Mouse (Mus musculus) MEL (cell line): ENCODE measurements around the gene Slc6a16. TPM values are rescaled to one million over a fixed set of nuclear protein-coding genes. Genes with fewer than 3 reads are reported as not detected.

Source experiments
- DNase-seq: peaks from one replicate; pipeline ENCODE4 v3.0.0; 2011; ENCODE audit warnings: low read depth, low spot score
- H3K27ac ChIP-seq: 2 replicates; pipeline ENCODE4 v1.5.1; 2012; ENCODE audit warnings: low read depth, mild to moderate bottlenecking, control low read depth, low read length, moderate library complexity; ENCODE audit not compliant: control insufficient read depth
- H3K27me3 ChIP-seq, 2 experiments: fragments of 150-350 bp in 1 of 2; sonication (generic) in 1 of 2; 2 replicates each; pipeline ENCODE4 v1.6.1; 2012; ENCODE audit warnings: low read length in 2 of 2, mild to moderate bottlenecking in 2 of 2, improper control_type of control experiment in 1 of 2, moderate library complexity in 1 of 2; ENCODE audit not compliant: insufficient read depth in 2 of 2, control insufficient read depth in 1 of 2
- H3K36me3 ChIP-seq, 2 experiments: 2 replicates each; pipeline ENCODE4 v1.6.1; 2012 to 2014; ENCODE audit warnings: low read length in 2 of 2, improper control_type of control experiment in 1 of 2, inconsistent platforms in 1 of 2, mild to moderate bottlenecking in 1 of 2; ENCODE audit not compliant: insufficient read depth in 2 of 2, control insufficient read depth in 1 of 2
- H3K4me1 ChIP-seq, 2 experiments: fragments of 150-350 bp in 1 of 2; sonication (generic) in 1 of 2; 2 replicates each; pipeline ENCODE4 v1.6.1; 2012; ENCODE audit warnings: low read length in 2 of 2, improper control_type of control experiment in 1 of 2, mild to moderate bottlenecking in 1 of 2; ENCODE audit not compliant: insufficient read depth in 2 of 2, control insufficient read depth in 1 of 2
- H3K4me3 ChIP-seq, 2 experiments: fragments of 150-350 bp in 1 of 2; sonication (generic) in 1 of 2; 2 replicates each; pipeline ENCODE4 v1.5.1; 2012; ENCODE audit warnings: low read depth in 2 of 2, low read length in 2 of 2, mild to moderate bottlenecking in 2 of 2, moderate library complexity in 2 of 2, control low read depth in 1 of 2, improper control_type of control experiment in 1 of 2; ENCODE audit not compliant: control insufficient read depth in 1 of 2, insufficient read depth in 1 of 2
- H3K79me2 ChIP-seq: 2 replicates; pipeline ENCODE4 v1.6.1; 2012; ENCODE audit warnings: mild to moderate bottlenecking, low read length, moderate library complexity; ENCODE audit not compliant: control insufficient read depth, poor library complexity, insufficient read depth
- H3K9ac ChIP-seq: 2 replicates; pipeline ENCODE4 v1.6.1; 2012; ENCODE audit warnings: low read depth, mild to moderate bottlenecking, control low read depth, low read length, moderate library complexity; ENCODE audit not compliant: control insufficient read depth, poor library complexity, severe bottlenecking
- H3K9me3 ChIP-seq: fragments of 150-350 bp; sonication (generic); replicated peaks from 2 replicates; pipeline ENCODE4 v1.6.1; 2012; ENCODE audit warnings: mild to moderate bottlenecking, low read length, improper control_type of control experiment, moderate library complexity; ENCODE audit not compliant: insufficient read depth
- BHLHE40 ChIP-seq: IDR thresholded peaks from 2 replicates; pipeline ENCODE4 v1.6.1; 2012; ENCODE audit warnings: low read depth, mild to moderate bottlenecking, inconsistent platforms, low read length, improper control_type of control experiment, borderline replicate concordance
- CHD2 ChIP-seq: IDR thresholded peaks from 2 replicates; pipeline ENCODE4 v1.6.1; 2011; ENCODE audit warnings: low read length, improper control_type of control experiment
- E2F4 ChIP-seq: IDR thresholded peaks from 2 replicates; pipeline ENCODE4 v1.6.1; 2011; ENCODE audit warnings: low read depth, low read length, improper control_type of control experiment, borderline replicate concordance
- EP300 ChIP-seq, 2 experiments: IDR thresholded peaks; 2 replicates each; pipeline ENCODE4 v1.6.1; 2011; ENCODE audit warnings: improper control_type of control experiment in 2 of 2, low read length in 2 of 2, low read depth in 1 of 2, mild to moderate bottlenecking in 1 of 2
- ETS1 ChIP-seq: IDR thresholded peaks from 2 replicates; pipeline ENCODE4 v1.6.1; 2012; ENCODE audit warnings: low read depth, mild to moderate bottlenecking, inconsistent platforms, low read length, improper control_type of control experiment, moderate library complexity
- GABPA ChIP-seq: IDR thresholded peaks from 2 replicates; pipeline ENCODE4 v1.6.1; 2012; ENCODE audit warnings: low read depth, mild to moderate bottlenecking, inconsistent platforms, low read length, improper control_type of control experiment, moderate library complexity
- GATA1 ChIP-seq: IDR thresholded peaks from 2 replicates; pipeline ENCODE4 v1.6.1; 2011; ENCODE audit warnings: low read depth, low read length, improper control_type of control experiment
- HCFC1 ChIP-seq: IDR thresholded peaks from 2 replicates; pipeline ENCODE4 v1.6.1; 2012; ENCODE audit warnings: low read depth, mild to moderate bottlenecking, inconsistent platforms, low read length, improper control_type of control experiment, moderate library complexity
- KAT2A ChIP-seq: conservative IDR thresholded peaks from 2 replicates; pipeline ENCODE4 v1.6.1; 2012; ENCODE audit warnings: low read depth, low read length, improper control_type of control experiment, inconsistent platforms
- MAX ChIP-seq: IDR thresholded peaks from 2 replicates; pipeline ENCODE4 v1.6.1; 2011; ENCODE audit warnings: low read length, improper control_type of control experiment
- MEF2A ChIP-seq: IDR thresholded peaks from 2 replicates; pipeline ENCODE4 v1.6.1; 2014; ENCODE audit warnings: low read depth, mild to moderate bottlenecking, inconsistent platforms, low read length, improper control_type of control experiment; ENCODE audit not compliant: poor library complexity, insufficient replicate concordance, severe bottlenecking; ENCODE audit errors: extremely low read depth
- MXI1 ChIP-seq: IDR thresholded peaks from 2 replicates; pipeline ENCODE4 v1.6.1; 2011; ENCODE audit warnings: mild to moderate bottlenecking, low read depth, low read length, improper control_type of control experiment
- MYC ChIP-seq: IDR thresholded peaks from 2 replicates; pipeline ENCODE4 v1.6.1; 2011; ENCODE audit warnings: low read depth, mild to moderate bottlenecking, low read length, improper control_type of control experiment, moderate library complexity
- NRF1 ChIP-seq: IDR thresholded peaks from 2 replicates; pipeline ENCODE4 v1.6.1; 2014; ENCODE audit warnings: low read depth, mild to moderate bottlenecking, inconsistent platforms, low read length, improper control_type of control experiment, moderate library complexity; ENCODE audit not compliant: poor library complexity, insufficient read depth, severe bottlenecking
- POLR2AphosphoS2 ChIP-seq: IDR thresholded peaks from 2 replicates; pipeline ENCODE4 v1.6.1; 2011; ENCODE audit warnings: low read length, improper control_type of control experiment
- POLR2AphosphoS5 ChIP-seq: IDR thresholded peaks from 2 replicates; pipeline ENCODE4 v1.6.1; 2012; ENCODE audit warnings: low read depth, borderline replicate concordance, mild to moderate bottlenecking, inconsistent platforms, low read length, moderate library complexity, mixed read lengths
- TAL1 ChIP-seq: IDR thresholded peaks from 2 replicates; pipeline ENCODE4 v1.6.1; 2012; ENCODE audit warnings: mild to moderate bottlenecking, inconsistent platforms, low read length, moderate library complexity, mixed read lengths
- TBP ChIP-seq: IDR thresholded peaks from 2 replicates; pipeline ENCODE4 v1.8.0; 2011; ENCODE audit warnings: low read depth, low read length, improper control_type of control experiment
- TCF12 ChIP-seq: IDR thresholded peaks from 2 replicates; pipeline ENCODE4 v1.6.1; 2014; ENCODE audit warnings: low read depth, mild to moderate bottlenecking, inconsistent platforms, low read length, improper control_type of control experiment, moderate library complexity
- USF1 ChIP-seq: IDR thresholded peaks from 2 replicates; pipeline ENCODE4 v1.6.1; 2014; ENCODE audit warnings: low read depth, mild to moderate bottlenecking, inconsistent platforms, low read length, improper control_type of control experiment, moderate library complexity
- USF2 ChIP-seq, 2 experiments: IDR thresholded peaks; 2 replicates each; pipeline ENCODE4 v1.6.1; 2011 to 2012; ENCODE audit warnings: improper control_type of control experiment in 2 of 2, low read length in 2 of 2, borderline replicate concordance in 1 of 2, inconsistent platforms in 1 of 2, low read depth in 1 of 2, mild to moderate bottlenecking in 1 of 2; ENCODE audit not compliant: insufficient read depth in 1 of 2
- polyA plus RNA-seq, 2 experiments: library from polyadenylated mRNA; stranded (reverse) in 1 of 2; unstranded in 1 of 2; fragments of >175 nt in 1 of 2; fragments of >200 nt in 1 of 2; gene quantifications; 2 replicates each; pipeline versions ENCODE4 v1.2.1 to v1.2.4; 2012; ENCODE audit warnings: low replicate concordance in 2 of 2, low read depth in 1 of 2; ENCODE audit not compliant: insufficient read length in 2 of 2, insufficient read depth in 1 of 2, missing spikeins in 1 of 2
- total RNA-seq: library from RNA; depleted of rRNA; stranded (reverse); fragments of 300-350 nt; gene quantifications from 2 replicates; pipeline ENCODE4 v1.2.3, GENCODE M21; 2012

Gene Slc6a16
- total and polyA plus RNA-seq, 3 experiments = not detected

DNA sequence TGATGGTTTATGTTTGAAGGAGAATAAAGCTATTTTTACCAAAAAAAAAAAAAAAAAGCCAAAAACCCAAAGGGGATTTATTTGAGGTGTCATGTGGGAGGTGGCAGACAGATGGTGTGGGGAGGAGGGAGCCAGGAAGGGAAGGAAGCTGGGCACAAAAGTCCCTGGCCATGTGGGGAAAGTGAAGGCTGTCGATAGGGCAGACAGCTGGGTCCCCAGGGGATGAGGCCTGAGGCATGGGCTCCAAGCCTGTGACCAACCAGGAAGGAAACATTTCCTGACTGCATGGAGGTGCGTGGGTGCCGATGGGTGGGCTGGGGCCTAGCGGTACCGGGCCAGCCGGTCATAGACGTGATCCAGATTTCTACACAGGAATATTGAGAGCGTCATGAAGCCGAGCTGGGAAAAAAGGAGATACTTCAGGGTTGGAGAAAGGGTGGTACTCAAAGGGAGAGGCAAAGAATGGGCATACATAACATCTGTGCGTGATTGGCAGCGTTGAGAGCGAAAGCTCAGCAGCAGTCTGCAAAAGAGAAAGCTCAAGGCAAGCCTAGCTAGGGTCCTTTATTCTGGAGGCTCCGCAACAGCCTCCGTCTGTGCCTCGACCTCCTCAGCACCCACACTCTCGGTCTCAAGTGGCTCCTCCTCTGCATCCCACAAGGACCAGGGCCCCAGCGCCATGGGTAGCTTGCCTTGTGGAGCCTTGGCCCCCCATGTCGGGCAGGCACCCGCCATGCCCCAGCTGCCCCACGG is 7.1 kb upstream of the Slc6a16 start:
- Histone ChIP-seq H3K36me3 (peaks cover 0 to 8% of the 10 kb centered on the region in 2 experiments; a peak in 2 of 4 replicates), H3K9ac (no peak overlapping the region), H3K4me1 (peaks cover 0 to 11% of the 10 kb centered on the region in 2 experiments; a peak in 2 of 4 replicates), H3K4me3 (no peak overlapping the region), H3K79me2 (peaks cover 4% of the 10 kb centered on the region), H3K9me3 (no peaks in the 10 kb centered on the region), H3K27ac (no peak overlapping the region), H3K27me3 (no peaks in the 10 kb centered on the region)
- no peak for DNase-seq
- TF ChIP-seq MEF2A (no peak), TBP (no peak), MYC (no peak), GATA1 (no peak), TAL1 (no peak), NRF1 (no peak), POLR2AphosphoS2 (no peak), TCF12 (no peak), E2F4 (no peak), MXI1 (no peak), USF2 (IDR thresholded peaks at IDR 0.05; ENCODE audit: borderline replicate concordance in 1 of 2, insufficient read depth in 1 of 2, low read depth in 1 of 2, low read length in 2 of 2) (no peak), EP300 (IDR thresholded peaks at IDR 0.05; ENCODE audit: low read depth in 1 of 2, low read length in 2 of 2) (no peak), CHD2 (no peak)

DNA sequence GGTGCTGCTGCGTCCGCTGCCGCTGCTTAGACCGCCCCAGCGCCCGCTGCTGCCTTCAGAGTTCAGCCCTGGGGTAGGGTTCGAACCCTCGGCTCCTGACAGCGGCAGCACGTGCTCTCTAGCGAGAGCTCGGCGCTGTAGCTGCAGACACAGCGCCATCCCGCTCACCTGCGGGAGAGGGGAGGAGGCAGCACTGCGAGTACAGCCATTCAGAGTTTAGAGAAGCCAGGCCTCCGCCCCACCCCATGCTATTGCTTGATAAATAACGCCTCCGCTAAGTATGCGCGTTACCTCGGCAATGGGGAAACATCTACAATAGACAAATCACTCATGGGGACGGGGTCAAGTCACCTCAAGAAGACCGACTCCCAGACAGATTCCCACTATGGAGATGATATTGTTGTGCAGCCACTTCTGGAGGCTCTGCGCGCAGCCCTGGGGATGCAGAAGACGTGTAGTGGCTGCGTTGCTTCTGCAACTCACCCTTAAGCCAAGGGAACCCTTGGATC is 6.5 kb upstream of the Slc6a16 start:
- peaks cover under 1 to 14% of the 10 kb centered on the region in 2 experiments; a peak in 3 of 4 replicates for H3K4me1 ChIP-seq
- no peak overlapping the region for H3K4me3 ChIP-seq
- H3K79me2 ChIP-seq = peaks cover 4% of the 10 kb centered on the region
- peaks cover 0 to 8% of the 10 kb centered on the region in 2 experiments; a peak in 2 of 4 replicates for H3K36me3 ChIP-seq
- no peaks in the 10 kb centered on the region for H3K27me3 ChIP-seq
- no peaks in the 10 kb centered on the region for H3K9me3 ChIP-seq
- TF ChIP-seq TBP = no peak
- no peak for TF ChIP-seq POLR2AphosphoS2
- TF ChIP-seq ETS1 = no peak
- no peak for TF ChIP-seq HCFC1
- TF ChIP-seq BHLHE40 = no peak
- no peak for TF ChIP-seq USF1
- TF ChIP-seq POLR2AphosphoS5 = no peak
- no peak for TF ChIP-seq E2F4
- no peak for TF ChIP-seq KAT2A
- TF ChIP-seq MAX = no peak
- TF ChIP-seq GABPA = no peak
- TF ChIP-seq MXI1 = no peak
- TF ChIP-seq, all 39 proteins: peak for 0
- Histone ChIP-seq H3K27ac (no peak overlapping the region), H3K9ac (no peak overlapping the region)
- DNase-seq = no peak
